Mouse (Mus musculus) heart, embryonic 15.5 days (tissue): ENCODE results near the gene Lrcol1. TPM values are rescaled to one million over a fixed set of nuclear protein-coding genes. Genes with fewer than 3 reads are reported as not detected.

Experiments used
- ATAC-seq: fragments of 200-750 bp; cut with Nextera tagmentation; replicated peaks from 2 replicates; pipeline ENCODE4 v1.8.0; 2017; ENCODE audit warnings: low read depth, moderate TSS enrichment; ENCODE audit not compliant: insufficient number of reproducible peaks, insufficient read depth, low FRiP score
- H3K27ac ChIP-seq: fragments of 300-500 bp; sonication (generic); 2 replicates; pipeline ENCODE4 v1.5.1; 2015; ENCODE audit warnings: mild to moderate bottlenecking, inconsistent platforms
- H3K27me3 ChIP-seq: fragments of 300-500 bp; sonication (generic); 2 replicates; pipeline ENCODE4 v1.6.1; 2015; ENCODE audit warnings: inconsistent platforms
- H3K36me3 ChIP-seq: fragments of 300-500 bp; sonication (generic); 2 replicates; pipeline ENCODE4 v1.6.1; 2015; ENCODE audit warnings: mild to moderate bottlenecking, inconsistent platforms
- H3K4me1 ChIP-seq: fragments of 300-500 bp; sonication (generic); replicated peaks from 2 replicates; pipeline ENCODE4 v1.6.1; 2015; ENCODE audit warnings: inconsistent platforms
- H3K4me2 ChIP-seq: fragments of 300-500 bp; sonication (generic); 2 replicates; pipeline ENCODE4 v1.6.1; 2015; ENCODE audit warnings: inconsistent platforms, mild to moderate bottlenecking, moderate library complexity
- H3K4me3 ChIP-seq: fragments of 300-500 bp; sonication (generic); 2 replicates; pipeline ENCODE4 v1.5.1; 2015; ENCODE audit warnings: mild to moderate bottlenecking, inconsistent platforms
- H3K9ac ChIP-seq: fragments of 300-500 bp; sonication (generic); 2 replicates; pipeline ENCODE4 v1.6.1; 2015; ENCODE audit warnings: mild to moderate bottlenecking, inconsistent platforms
- H3K9me3 ChIP-seq: fragments of 300-500 bp; sonication (generic); replicated peaks from 2 replicates; pipeline ENCODE4 v1.6.1; 2016; ENCODE audit warnings: inconsistent platforms
- WGBS: fragments of 180-500 bp; shearing (Covaris S2); methylation state at CpG from one replicate; pipeline ENCODE4 v1.1.7; 2015; ENCODE audit warnings: mixed read lengths; 5-methylcytosine and 5-hydroxymethylcytosine counted together
- polyA plus RNA-seq: library from polyadenylated mRNA; unstranded; fragments of >200 nt; fragmentation: Nextera tagmentation; extraction: Ambion mirVana; gene quantifications from 2 replicates; pipeline ENCODE4 v1.2.1, GENCODE M21; 2015

Gene Lrcol1
- polyA plus RNA-seq, 1 experiment from 2014 or later, result not detected

DNA sequence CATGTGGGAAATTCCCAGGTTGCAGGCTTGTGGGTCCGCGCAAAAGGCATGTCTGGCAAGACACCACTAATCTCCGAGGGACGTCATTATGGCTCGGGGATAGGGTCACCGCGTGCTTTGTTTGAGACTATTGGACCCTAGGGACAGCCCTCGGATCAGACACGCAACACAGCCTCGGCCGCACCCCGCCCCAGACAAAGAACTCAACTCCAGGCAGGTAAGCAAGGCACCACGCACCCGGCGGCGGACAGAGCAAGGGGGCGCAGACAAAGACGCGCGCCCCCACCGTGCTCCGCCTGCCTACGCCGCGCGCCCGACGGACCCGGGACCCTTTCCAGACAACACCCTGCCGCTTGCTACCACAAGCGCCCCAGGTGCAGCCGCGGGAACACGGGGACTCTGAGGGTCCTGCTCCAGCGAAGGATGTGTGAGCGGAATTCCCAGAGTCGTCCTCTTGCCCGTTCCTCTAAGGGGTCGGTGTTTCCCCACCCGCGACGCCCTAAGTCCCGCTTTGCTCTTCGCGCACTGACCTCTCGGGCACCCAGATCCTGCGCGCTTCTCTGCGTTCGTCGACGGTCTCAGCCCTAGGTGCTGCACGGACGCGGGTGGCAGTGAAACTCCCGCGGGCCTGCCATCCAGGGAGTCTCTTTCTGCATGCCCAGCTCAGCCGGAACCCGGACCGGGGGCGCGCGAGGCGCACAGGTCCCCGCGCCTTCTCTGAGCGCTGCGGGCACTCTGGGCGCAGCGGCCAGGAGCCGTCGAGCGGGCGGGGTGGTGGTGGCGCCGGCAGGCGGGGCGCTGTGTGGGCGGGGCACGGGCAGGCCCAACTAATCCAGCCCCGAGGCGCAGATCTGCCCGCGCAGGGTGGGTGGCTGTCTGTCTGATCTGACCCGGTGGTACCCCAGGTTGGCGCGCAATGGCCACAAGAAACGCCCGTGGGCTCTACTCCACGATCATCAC is 42.1 kb downstream of the Lrcol1 start:
- Histone ChIP-seq H3K4me2 (peak overlapping the region; percentile 77), H3K9ac (peak overlapping the region; percentile 55), H3K4me1 (peaks cover 30% of the 10 kb centered on the region), H3K27ac (no peak overlapping the region), H3K36me3 (no peaks in the 10 kb centered on the region), H3K9me3 (no peaks in the 10 kb centered on the region), H3K27me3 (peaks cover 5% of the 10 kb centered on the region), H3K4me3 (peak overlapping the region; percentile 56)
- ATAC-seq, result peak; percentile 79
- 1% methylated on average over 90 of the region's 90 CpGs for WGBS

DNA sequence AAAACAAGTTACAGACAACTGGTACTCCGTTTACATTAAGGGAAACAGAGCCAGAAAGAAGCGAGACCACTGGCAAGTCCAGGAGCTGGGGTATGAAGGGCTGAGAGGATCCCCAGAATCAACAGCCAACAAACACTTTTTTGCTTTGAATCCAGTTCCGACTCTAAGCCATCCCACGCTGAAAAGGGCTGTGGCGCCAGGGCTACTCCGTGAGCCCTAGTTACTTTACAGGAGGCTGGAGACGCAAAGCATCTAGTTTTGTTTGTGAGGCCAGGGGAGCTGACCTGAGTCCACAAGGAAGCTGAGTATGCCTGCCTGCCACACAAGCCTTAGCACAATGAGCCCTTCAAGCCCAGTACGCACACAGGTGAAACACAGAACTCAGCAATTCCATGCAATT is 42.8 kb downstream of the Lrcol1 start:
- H3K4me3 ChIP-seq, result peak overlapping the region; percentile 56
- peak overlapping the region; percentile 77 for H3K4me2 ChIP-seq
- no peaks in the 10 kb centered on the region for H3K36me3 ChIP-seq
- ATAC-seq, result no peak
- H3K9ac ChIP-seq, result peak overlapping the region; percentile 55
- peaks cover 5% of the 10 kb centered on the region for H3K27me3 ChIP-seq
- WGBS, result 24% methylated on average over 8 of the region's 8 CpGs
- H3K27ac ChIP-seq, result no peak overlapping the region
- no peaks in the 10 kb centered on the region for H3K9me3 ChIP-seq
- peaks cover 30% of the 10 kb centered on the region for H3K4me1 ChIP-seq

DNA sequence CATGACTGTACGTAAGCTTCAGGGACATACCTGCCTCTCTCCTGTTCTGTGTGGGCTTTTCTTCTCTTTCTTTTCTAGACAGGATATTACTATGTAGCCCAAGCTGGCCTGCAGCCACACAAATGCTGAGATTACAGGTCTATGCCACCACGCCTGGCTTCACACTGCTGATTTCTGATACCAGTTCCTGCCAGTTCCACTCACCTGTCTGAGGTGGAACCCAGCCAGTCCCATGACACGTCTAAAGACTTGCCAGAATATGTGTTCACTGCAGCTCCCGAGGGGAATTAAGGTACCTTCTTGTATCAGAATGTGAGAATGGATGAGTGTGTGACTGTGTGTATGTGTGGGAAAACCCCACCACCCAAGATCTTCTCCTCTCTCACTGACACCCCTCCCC is 46.1 kb downstream of the Lrcol1 start:
- Histone ChIP-seq H3K36me3 (no peaks in the 10 kb centered on the region), H3K9ac (no peak overlapping the region), H3K4me1 (peaks cover 30% of the 10 kb centered on the region), H3K27ac (peak overlapping the region; percentile 29; the same call in 1 of the 2 replicates), H3K4me2 (no peak overlapping the region), H3K4me3 (no peak overlapping the region), H3K9me3 (no peaks in the 10 kb centered on the region), H3K27me3 (peaks cover 5% of the 10 kb centered on the region)
- ATAC-seq, result no peak
- WGBS, result 77% methylated on average over 4 of the region's 4 CpGs

DNA sequence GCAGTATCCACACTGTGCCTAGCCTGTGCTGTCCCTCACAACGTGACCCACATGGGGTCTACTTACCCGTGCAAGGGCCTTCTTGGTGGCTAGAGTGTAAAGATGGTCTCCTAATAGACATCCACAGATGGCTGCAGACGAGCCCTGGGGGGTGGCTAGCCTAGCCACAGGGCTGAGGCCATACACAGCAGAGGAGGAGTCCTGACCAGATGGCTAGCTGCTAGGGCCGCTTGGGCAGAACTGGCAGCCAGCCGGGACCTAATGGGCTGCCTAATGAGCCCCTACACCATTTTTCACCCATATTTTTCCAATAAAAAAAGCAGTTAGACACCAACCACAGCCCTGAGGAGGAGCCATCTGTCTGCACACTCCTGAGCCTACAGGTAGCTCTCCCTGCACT is 48.2 kb downstream of the Lrcol1 start:
- Histone ChIP-seq H3K27me3 (peaks cover 2% of the 10 kb centered on the region; the same call in 1 of the 2 replicates), H3K9ac (no peak overlapping the region), H3K27ac (no peak overlapping the region), H3K4me2 (no peak overlapping the region), H3K36me3 (no peaks in the 10 kb centered on the region), H3K4me1 (peaks cover 11% of the 10 kb centered on the region), H3K9me3 (no peaks in the 10 kb centered on the region), H3K4me3 (no peak overlapping the region)
- no peak for ATAC-seq
- WGBS, result 81% methylated on average over 5 of the region's 5 CpGs

DNA sequence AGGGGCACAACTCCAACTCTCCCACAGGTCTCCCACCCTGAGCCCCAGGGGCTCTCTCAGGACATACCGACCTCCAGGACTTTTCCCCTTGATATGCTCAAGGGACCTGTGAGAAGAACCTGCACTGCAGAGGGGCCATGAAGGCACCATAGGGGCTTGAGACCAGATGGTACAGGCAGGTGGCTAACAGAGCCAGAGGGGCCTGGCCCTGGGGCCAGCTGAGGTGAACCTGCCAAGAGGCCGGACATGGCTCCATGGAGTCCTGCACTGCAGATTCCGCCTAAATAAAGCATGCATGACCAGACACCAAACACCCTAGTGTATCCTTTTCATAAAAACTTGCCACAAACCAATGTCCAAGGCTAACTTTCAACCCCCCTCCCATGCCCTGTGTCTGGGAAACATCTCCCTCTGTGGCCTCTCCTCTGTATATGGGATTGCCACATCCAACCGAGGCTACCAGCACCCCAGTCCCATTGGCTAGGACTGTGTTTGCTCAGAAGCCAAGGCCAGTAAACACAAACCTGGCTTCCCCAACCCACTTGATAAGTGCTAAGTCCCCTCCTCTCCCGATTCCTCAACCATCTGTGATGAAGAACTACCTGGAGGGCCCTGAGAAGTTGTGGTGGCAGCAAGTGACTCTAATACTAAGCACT is 50.6 kb downstream of the Lrcol1 start:
- 82% methylated on average over 5 of the region's 5 CpGs for whole genome bisulfite sequencing
- H3K36me3 ChIP-seq, result no peaks in the 10 kb centered on the region
- H3K9me3 ChIP-seq, result no peaks in the 10 kb centered on the region
- no peak overlapping the region for H3K4me2 ChIP-seq
- no peak overlapping the region for H3K27ac ChIP-seq
- no peak overlapping the region for H3K4me3 ChIP-seq
- peaks cover 4% of the 10 kb centered on the region for H3K4me1 ChIP-seq
- no peak overlapping the region for H3K9ac ChIP-seq
- H3K27me3 ChIP-seq, result no peaks in the 10 kb centered on the region
- ATAC-seq, result no peak

DNA sequence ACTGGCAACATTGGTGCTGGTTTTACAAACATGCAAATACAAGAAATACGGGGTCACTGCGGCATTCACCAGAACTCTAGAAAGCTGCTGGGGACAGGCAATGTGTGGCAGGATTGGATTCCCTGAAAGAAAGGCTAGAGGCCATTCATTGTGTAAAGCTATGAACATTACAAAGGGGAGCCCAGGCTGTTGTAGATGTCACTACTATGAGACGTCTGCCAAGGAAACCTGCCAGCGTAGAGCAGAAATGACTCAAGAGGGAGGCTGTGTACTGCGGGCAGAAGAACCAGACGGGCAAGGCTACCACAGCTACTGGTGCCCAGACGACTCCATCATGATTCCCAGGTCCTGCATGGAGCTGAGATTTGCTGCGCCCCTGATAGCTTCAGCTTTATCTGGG is 56.6 kb downstream of the Lrcol1 start:
- WGBS, result 91% methylated on average over 8 of the region's 8 CpGs
- Histone ChIP-seq H3K4me1 (peaks cover 16% of the 10 kb centered on the region), H3K27ac (no peak overlapping the region), H3K4me2 (no peak overlapping the region), H3K4me3 (no peak overlapping the region), H3K9me3 (no peaks in the 10 kb centered on the region), H3K27me3 (no peaks in the 10 kb centered on the region), H3K36me3 (no peaks in the 10 kb centered on the region), H3K9ac (no peak overlapping the region)
- no peak for ATAC-seq

DNA sequence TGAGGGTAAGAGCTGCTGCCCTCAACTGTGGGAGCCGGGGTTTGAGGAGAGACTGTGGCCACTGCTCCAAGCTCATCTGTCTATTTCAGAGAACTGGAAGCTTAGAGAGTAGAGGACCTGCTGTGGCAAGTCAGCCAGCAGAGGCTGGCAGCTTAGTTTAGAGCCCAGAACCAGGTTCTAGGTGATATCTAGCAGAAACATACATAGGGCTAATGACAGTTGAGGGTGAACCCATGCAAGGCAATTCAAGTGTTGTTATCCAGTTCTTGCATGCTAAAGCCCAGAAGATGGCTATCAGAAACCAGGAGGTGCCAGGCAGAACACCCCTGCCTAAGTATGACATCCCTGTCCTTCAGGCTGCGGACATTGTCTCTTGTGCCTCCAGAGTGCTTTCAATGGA is 58.0 kb downstream of the Lrcol1 start:
- Histone ChIP-seq H3K4me3 (no peak overlapping the region), H3K4me2 (no peak overlapping the region), H3K9me3 (no peaks in the 10 kb centered on the region), H3K27me3 (no peaks in the 10 kb centered on the region), H3K36me3 (no peaks in the 10 kb centered on the region), H3K9ac (no peak overlapping the region), H3K27ac (no peak overlapping the region), H3K4me1 (peaks cover 23% of the 10 kb centered on the region)
- ATAC-seq, result no peak
- 88% methylated on average over 2 of the region's 2 CpGs for WGBS

DNA sequence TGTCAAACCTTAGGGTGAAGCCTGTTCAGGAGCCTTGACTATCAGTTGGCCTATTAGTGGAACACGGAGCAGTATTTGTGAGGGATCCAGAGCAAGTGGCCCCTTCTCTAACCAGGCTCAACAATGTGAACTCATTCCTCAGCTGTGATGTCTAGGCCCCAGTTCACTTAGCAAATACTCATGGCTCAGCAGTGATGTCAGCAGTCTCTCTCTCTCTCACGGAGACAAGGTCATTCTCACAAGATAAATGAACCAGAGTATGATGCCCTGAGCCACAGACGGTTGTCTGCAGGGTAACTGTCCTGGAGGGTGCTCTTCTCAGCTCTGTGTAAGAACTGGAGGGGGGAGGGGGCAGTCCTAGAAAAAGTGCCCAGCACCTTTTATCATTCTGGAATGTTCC is 59.4 kb downstream of the Lrcol1 start:
- Histone ChIP-seq H3K4me2 (no peak overlapping the region), H3K4me3 (no peak overlapping the region), H3K36me3 (no peaks in the 10 kb centered on the region), H3K27me3 (no peaks in the 10 kb centered on the region), H3K27ac (peak overlapping the region; percentile 72), H3K9ac (no peak overlapping the region), H3K9me3 (no peaks in the 10 kb centered on the region), H3K4me1 (peaks cover 23% of the 10 kb centered on the region)
- WGBS, result 17% methylated on average over 3 of the region's 3 CpGs
- ATAC-seq, result peak; percentile 52; the same call in 1 of the 2 replicates

Other genes with a start within 250 kb of the Lrcol1 start
- 0.55 and 1.1 TPM in 2 replicates for gene Plcxd1, start 244.8 kb upstream of the Lrcol1 start, polyA plus RNA-seq
- gene Gtpbp6, start 236.5 kb upstream of the Lrcol1 start, polyA plus RNA-seq, result 18.6 and 25.0 TPM in 2 replicates
- gene Zfp605, start 234.6 kb upstream of the Lrcol1 start, polyA plus RNA-seq, result 2.9 and 3.2 TPM in 2 replicates
- gene Chfr, start 208.9 kb upstream of the Lrcol1 start, polyA plus RNA-seq, result 25.9 and 30.2 TPM in 2 replicates
- gene Golga3, start 168.0 kb upstream of the Lrcol1 start, polyA plus RNA-seq, result 13.4 and 18.6 TPM in 2 replicates
- gene Ankle2, start 113.7 kb upstream of the Lrcol1 start, polyA plus RNA-seq, result 16.8 and 19.9 TPM in 2 replicates
- 40.2 and 49.7 TPM in 2 replicates for gene Pgam5, start 74.8 kb upstream of the Lrcol1 start, polyA plus RNA-seq
- 17.6 and 23.9 TPM in 2 replicates for gene Pxmp2, start 58.5 kb upstream of the Lrcol1 start, polyA plus RNA-seq
- 13.0 and 17.3 TPM in 2 replicates for gene Pole, start 58.4 kb upstream of the Lrcol1 start, polyA plus RNA-seq
- gene P2rx2, start 1.5 kb upstream of the Lrcol1 start, polyA plus RNA-seq, result 0.50 and 0.68 TPM in 2 replicates
- 6.6 and 11.6 TPM in 2 replicates for gene Fbrsl1, start 103.8 kb downstream of the Lrcol1 start, polyA plus RNA-seq
- gene Galnt9, start 199.6 kb downstream of the Lrcol1 start, polyA plus RNA-seq, result 0.05 and 0.33 TPM in 2 replicates